Mouse (Mus musculus): ENCODE data around the gene Prkce.

DNA sequence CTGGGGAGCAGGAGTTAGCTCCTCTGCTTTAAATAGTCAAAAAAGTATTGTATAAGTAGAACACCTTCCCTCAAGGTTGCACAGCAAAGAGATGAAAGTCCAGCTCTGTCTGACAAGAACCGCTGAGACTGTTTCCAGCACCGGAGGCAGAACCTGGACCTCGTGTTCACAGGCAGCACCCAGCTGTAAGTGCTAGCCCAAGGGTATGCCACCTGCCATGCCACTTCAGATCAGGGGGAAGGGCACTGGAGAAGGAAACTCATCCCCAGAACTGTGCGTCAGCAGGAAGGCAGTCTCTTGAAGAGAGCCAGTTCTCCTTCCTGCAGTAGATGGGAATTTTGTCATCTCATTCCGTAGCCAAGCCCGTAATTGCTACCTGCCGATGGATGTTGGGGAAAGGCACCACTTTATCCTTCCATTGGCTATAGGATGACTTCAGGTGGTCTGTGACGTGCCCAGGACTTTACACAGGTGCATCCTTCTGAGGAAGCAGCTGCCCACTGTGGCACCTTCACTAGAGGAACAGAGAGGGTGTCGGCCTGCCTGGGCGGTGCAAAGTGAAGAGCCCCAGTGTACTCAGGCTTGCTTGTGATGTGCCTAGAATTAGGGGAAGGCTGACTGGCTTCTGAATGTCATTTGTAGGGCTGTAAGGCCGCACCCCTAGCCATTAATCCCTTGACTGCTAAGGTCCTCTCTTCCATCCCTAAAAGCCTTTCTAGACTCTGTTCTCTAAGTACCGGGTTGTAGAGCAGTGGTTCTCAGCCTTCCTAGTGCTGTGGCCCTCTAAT is 269.2 kb downstream of the Prkce start:
- TF ChIP-seq HCFC1 (IDR thresholded peaks at IDR 0.05; ENCODE audit: borderline replicate concordance, insufficient read depth, low read length): no peak
- TF ChIP-seq ZNF384 (IDR thresholded peaks at IDR 0.05; ENCODE audit: low read depth, low read length): no peak
- no peak for TF ChIP-seq MAFK (IDR thresholded peaks at IDR 0.05; ENCODE audit: insufficient read depth, low read depth, low read length)
- TF ChIP-seq ZC3H11A (IDR thresholded peaks at IDR 0.05; ENCODE audit: borderline replicate concordance, low read depth, low read length): no peak
- TF ChIP-seq CHD2 (IDR thresholded peaks at IDR 0.05; ENCODE audit: low read depth, low read length): no peak
